7 mouse cellular contexts compared by ENCODE assay signal in genomic region chr11:68622751-68623150, GRCm38 (mm10). TPM values are rescaled to one million over a fixed set of nuclear protein-coding genes. Genes with fewer than 3 reads are reported as not detected.
DNase-seq lines count a peak whose midpoint lies in the region; ATAC-seq lines count a peak whose summit lies in the region.

No protein-coding gene starts in this region.

- H3K27ac ChIP-seq in heart, embryonic 11.5 days (ENCODE audit: low read depth, low read length), result peak overlapping the region; percentile 93
- H3K27ac ChIP-seq in neural tube, embryonic 15.5 days (replicated peaks), result no peak overlapping the region

- WGBS in heart, embryonic 11.5 days (ENCODE audit: insufficient replicate concordance), result 71% methylated on average over 9 of the region's 9 CpGs
- WGBS in neural tube, embryonic 15.5 days, result 64% methylated on average over 9 of the region's 9 CpGs

- peak; percentile 37 for DNase-seq in left cerebral cortex, postnatal 4 days
- no peak for DNase-seq in left cerebral cortex, adult 9 months (ENCODE audit: low spot score in 2 of 2)
- DNase-seq in kidney, postnatal 14 days, result peak; percentile 52
- no peak for DNase-seq in right cerebral cortex, postnatal 36 days (ENCODE audit: low spot score in 2 of 2)
- no peak for DNase-seq in adrenal gland, adult 8-10 months

- H3K27me3 ChIP-seq in heart, embryonic 11.5 days (ENCODE audit: control insufficient read depth, insufficient read depth, low read length), result no peaks in the 10 kb centered on the region
- H3K27me3 ChIP-seq in neural tube, embryonic 15.5 days (replicated peaks), result no peaks in the 10 kb centered on the region

- no peak overlapping the region for H3K4me3 ChIP-seq in heart, embryonic 11.5 days (ENCODE audit: low read depth, low read length)
- no peak overlapping the region for H3K4me3 ChIP-seq in neural tube, embryonic 15.5 days (replicated peaks)

- peaks cover 16% of the 10 kb centered on the region for H3K4me1 ChIP-seq in heart, embryonic 11.5 days (ENCODE audit: control insufficient read depth, insufficient read depth, low read length)
- peaks cover 19% of the 10 kb centered on the region for H3K4me1 ChIP-seq in neural tube, embryonic 15.5 days

- no peaks in the 10 kb centered on the region for H3K9me3 ChIP-seq in heart, embryonic 11.5 days (replicated peaks; ENCODE audit: control insufficient read depth, low read length)
- no peaks in the 10 kb centered on the region for H3K9me3 ChIP-seq in neural tube, embryonic 15.5 days (replicated peaks)

- ATAC-seq in heart, embryonic 11.5 days (replicated peaks; ENCODE audit: insufficient number of reproducible peaks, low FRiP score, low TSS enrichment), result no peak
- no peak for ATAC-seq in neural tube, embryonic 15.5 days (ENCODE audit: low FRiP score)

- intact Hi-C loops in left cerebral cortex, postnatal 4 days (cut with DNase I), result no loop called here

- peak overlapping the region; percentile 64 for H3K4me2 ChIP-seq in heart, embryonic 11.5 days
- H3K4me2 ChIP-seq in neural tube, embryonic 15.5 days, result peak overlapping the region; percentile 70

- no peaks in the 10 kb centered on the region for H3K36me3 ChIP-seq in heart, embryonic 11.5 days (ENCODE audit: control insufficient read depth, insufficient read depth, low read length)
- H3K36me3 ChIP-seq in neural tube, embryonic 15.5 days, result no peaks in the 10 kb centered on the region

- H3K9ac ChIP-seq in heart, embryonic 11.5 days (ENCODE audit: low read depth, low read length), result no peak overlapping the region
- no peak overlapping the region for H3K9ac ChIP-seq in neural tube, embryonic 15.5 days (replicated peaks)

RNA-seq across cellular contexts. Expression of gene Ccdc42, which starts 35.9 kb away (rescaled TPM):
- total RNA-seq in left cerebral cortex, postnatal 4 days (2021), result under 1 TPM in 1 of 2 experiments, not detected in 1; 0.52 TPM
- 0.29 and 0.58 TPM in 2 replicates for polyA plus RNA-seq in heart, embryonic 11.5 days (2014; fragmentation: Nextera tagmentation; extraction: Ambion mirVana)
- polyA plus RNA-seq in neural tube, embryonic 15.5 days (2015; fragmentation: Nextera tagmentation; extraction: Ambion mirVana), result 0.20 TPM in 1 of 2 replicates, not detected in the other
- not detected for total RNA-seq in adrenal gland, adult 8-10 months (2022)

Comparison
In these comparisons a context has a peak if more than half of its experiments do, and no peak if none do; other contexts are left out.
1. DNase-seq: peak in left cerebral cortex, postnatal 4 days (single experiment) and kidney, postnatal 14 days (single experiment); none in left cerebral cortex, adult 9 months (0 of 2), right cerebral cortex, postnatal 36 days (0 of 2) and adrenal gland, adult 8-10 months (single experiment).